Mouse (Mus musculus) liver, embryonic 14 days (tissue): Measurements from ENCODE around the gene Sh3tc1. TPM values are rescaled to one million over a fixed set of nuclear protein-coding genes. Genes with fewer than 3 reads are reported as not detected.

ENCODE experiments used
- polyA plus RNA-seq: library from polyadenylated mRNA; depleted of rRNA; stranded (reverse); fragments of >200 nt; gene quantifications from 2 replicates; pipeline ENCODE4 v1.2.3, GENCODE M21; 2012; rRNA removed

Gene Sh3tc1
- polyA plus RNA-seq: 0.74 and 0.92 TPM in 2 replicates

DNA sequence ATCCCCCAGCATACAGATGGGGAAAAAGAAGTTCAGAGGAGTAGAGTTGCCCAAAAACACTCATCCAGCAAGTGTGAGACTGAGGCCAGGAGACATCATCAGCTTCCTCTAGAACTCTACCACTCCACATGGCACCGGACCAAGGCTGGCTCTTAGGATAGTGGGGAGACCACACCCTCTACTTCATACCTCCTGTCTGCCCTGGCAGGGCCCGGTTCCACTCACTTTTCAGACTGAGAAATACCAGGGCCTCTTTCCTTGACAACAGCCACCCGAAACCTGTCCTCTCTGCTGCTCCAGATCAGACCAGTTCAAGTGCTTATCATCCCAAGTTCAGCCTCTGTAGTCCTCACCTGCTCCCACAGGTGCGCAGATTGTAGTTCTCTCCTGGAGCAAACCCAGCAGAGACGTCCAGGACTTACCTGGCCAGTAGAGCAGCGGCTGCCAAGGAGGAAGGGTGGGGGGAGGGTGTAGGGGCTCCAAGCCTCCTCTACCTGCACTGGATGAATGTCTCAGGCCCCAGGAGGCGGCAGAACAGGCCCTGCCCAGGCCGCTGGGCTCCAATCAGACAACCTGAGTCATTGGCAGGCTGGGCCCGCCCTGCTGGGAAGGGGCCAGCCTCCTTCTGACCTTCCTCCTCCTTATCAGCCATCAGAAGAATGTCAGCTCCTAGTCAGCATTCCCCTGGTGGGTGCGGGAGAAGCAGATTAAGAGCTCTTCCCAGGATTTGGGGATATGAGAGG, at the start of gene Sh3tc1:
Sh3tc1 (minus strand) TSS at position 452 of the 743 bp plus-strand sequence.

DNA sequence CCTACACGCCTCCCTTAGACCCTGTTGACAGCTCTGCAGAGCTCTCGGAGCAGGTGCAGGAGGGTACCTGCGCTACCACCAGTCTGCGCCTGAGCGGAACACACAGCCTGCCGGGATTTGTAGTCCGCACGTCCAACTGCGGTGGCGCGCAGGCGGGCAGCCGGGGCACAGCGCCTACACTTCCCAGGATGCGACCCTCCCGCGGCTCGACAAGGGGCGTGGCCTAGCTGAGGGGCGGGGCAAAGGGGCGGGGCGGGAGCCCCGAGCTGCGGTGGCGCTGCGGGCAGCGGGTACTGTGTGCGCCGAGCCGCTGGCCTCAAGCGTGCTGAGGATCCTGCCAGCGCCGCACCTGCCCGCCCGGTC, 17.8 kb upstream of the Sh3tc1 start, which contains the start of gene Ablim2:
Ablim2 (plus strand) TSS at position 242 of the 363 bp plus-strand sequence.

DNA sequence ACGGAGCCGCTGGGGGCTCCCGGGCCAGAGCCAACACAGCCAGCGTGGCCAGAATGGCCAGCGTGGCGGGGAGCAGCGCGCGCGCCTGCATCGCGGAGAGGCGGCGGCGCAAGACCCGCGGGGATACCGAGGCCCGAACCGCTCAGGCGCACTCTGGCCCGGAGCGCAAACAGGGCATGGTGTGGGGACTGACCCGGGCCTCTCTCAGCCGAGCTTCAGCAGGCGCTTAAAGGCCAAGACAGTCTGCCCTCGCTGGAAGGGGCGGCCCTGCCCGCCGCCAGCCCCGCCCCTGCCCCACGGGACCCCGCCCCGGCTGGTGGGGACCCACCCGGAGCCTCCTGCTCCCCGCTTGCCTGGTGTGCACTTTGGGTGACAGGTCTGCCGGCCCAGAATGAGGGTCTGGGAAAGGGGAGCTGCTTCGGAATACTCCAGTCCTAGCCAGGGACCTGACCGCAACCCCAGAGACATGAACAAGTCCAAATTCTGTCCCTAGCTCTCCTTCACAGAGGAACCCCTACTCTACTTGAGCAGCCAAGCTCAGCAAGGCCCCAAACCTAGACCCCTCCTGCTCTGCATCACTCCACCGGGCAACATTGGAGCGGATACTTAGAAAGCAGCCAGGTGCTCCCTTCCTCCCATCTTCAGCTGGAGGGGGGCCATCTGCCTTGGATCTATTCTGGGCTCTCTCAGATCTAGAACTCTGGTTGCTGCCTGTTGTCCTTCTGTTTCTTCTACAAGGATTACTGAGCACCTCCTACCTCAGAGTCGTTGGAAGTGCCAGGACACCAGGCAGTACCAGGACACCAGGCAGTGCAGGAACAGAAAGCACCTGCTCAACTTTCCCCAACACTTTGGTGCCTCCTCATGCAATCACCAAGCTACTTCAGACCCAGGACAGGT, 60.3 kb downstream of the Sh3tc1 start, which contains the start of gene Htra3:
Htra3 (minus strand) TSS at position 527 of the 900 bp plus-strand sequence.

Other genes starting within 250 kb of the Sh3tc1 start
- gene Cpz, start 214.3 kb downstream of the Sh3tc1 start, polyA plus RNA-seq: 0.74 and 0.95 TPM in 2 replicates
- 1.8 and 2.1 TPM in 2 replicates for gene Trmt44, start 164.9 kb downstream of the Sh3tc1 start, polyA plus RNA-seq
- 2.8 and 3.6 TPM in 2 replicates for gene Acox3, start 156.9 kb downstream of the Sh3tc1 start, polyA plus RNA-seq
- 0.66 and 0.80 TPM in 2 replicates for gene Htra3, start 60.2 kb downstream of the Sh3tc1 start, polyA plus RNA-seq
- 0.03 and 0.20 TPM in 2 replicates for gene Ablim2, start 17.9 kb upstream of the Sh3tc1 start, polyA plus RNA-seq
- 0.63 and 0.76 TPM in 2 replicates for gene Afap1, start 153.3 kb upstream of the Sh3tc1 start, polyA plus RNA-seq